Mouse (Mus musculus): ENCODE data around the gene Cpsf2. TPM values are rescaled to one million over a fixed set of nuclear protein-coding genes. Genes with fewer than 3 reads are reported as not detected.

The Cpsf2 gene
- total and polyA plus RNA-seq, 3 experiments = 3.7 to 13.3 (median 12.3) TPM

GRCm38 (mm10) chr12:102008111-102008977 is 32.6 kb downstream of the Cpsf2 start:
- intact Hi-C loops (cut with DNase I) = no loop called here
- Histone ChIP-seq H3K27ac (no peak overlapping the region), H3K4me3 (no peak overlapping the region), H3K9ac (ENCODE audit: low read depth, low read length) (no peak overlapping the region), H3K36me3 (ENCODE audit: control insufficient read depth, insufficient read depth, low read length) (no peaks in the 10 kb centered on the region; the same call in 1 of the 2 replicates), H3K79me2 (replicated peaks; ENCODE audit: control insufficient read depth, insufficient read depth, low read length) (no peaks in the 10 kb centered on the region; the same call in 1 of the 2 replicates), H3K4me1 (ENCODE audit: control insufficient read depth, insufficient read depth, low read length) (no peaks in the 10 kb centered on the region), H3K27me3 (ENCODE audit: control insufficient read depth, insufficient read depth, low read length) (no peaks in the 10 kb centered on the region)
- WGBS = 87% methylated on average over 16 of the region's 16 CpGs
- TF ChIP-seq POLR2A (IDR thresholded peaks at IDR 0.05; ENCODE audit: insufficient read depth, low read depth, low read length) (no peak), EP300 (IDR thresholded peaks at IDR 0.05; ENCODE audit: insufficient read depth, low read depth, low read length) (no peak), CTCF (IDR thresholded peaks at IDR 0.05) (no peak)
- DNase-seq = no peak

- Histone ChIP-seq H3K9ac (ENCODE audit: low read depth, low read length) (no peak overlapping the region), H3K27ac (no peak overlapping the region), H3K27me3 (ENCODE audit: control insufficient read depth, insufficient read depth, low read length) (no peaks in the 10 kb centered on the region), H3K79me2 (replicated peaks; ENCODE audit: control insufficient read depth, insufficient read depth, low read length) (no peaks in the 10 kb centered on the region; the same call in 1 of the 2 replicates), H3K4me3 (no peak overlapping the region), H3K4me1 (ENCODE audit: control insufficient read depth, insufficient read depth, low read length) (no peaks in the 10 kb centered on the region), H3K36me3 (ENCODE audit: control insufficient read depth, insufficient read depth, low read length) (no peaks in the 10 kb centered on the region)
- DNase-seq = no peak
- WGBS = 91% methylated on average over 6 of the region's 6 CpGs
- intact Hi-C loops (cut with DNase I) = no loop called here
- TF ChIP-seq POLR2A (IDR thresholded peaks at IDR 0.05; ENCODE audit: insufficient read depth, low read depth, low read length) (no peak), EP300 (IDR thresholded peaks at IDR 0.05; ENCODE audit: insufficient read depth, low read depth, low read length) (no peak), CTCF (IDR thresholded peaks at IDR 0.05) (peak; percentile 44)
Observed at GRCm38 (mm10) chr12:102009551-102009950, 33.8 kb downstream of the Cpsf2 start.

- 50% methylated on average over 5 of the region's 5 CpGs for WGBS
- no peaks in the 10 kb centered on the region for H3K4me1 ChIP-seq (ENCODE audit: control insufficient read depth, insufficient read depth, low read length)
- TF ChIP-seq CTCF (IDR thresholded peaks at IDR 0.05) (no peak), POLR2A (IDR thresholded peaks at IDR 0.05; ENCODE audit: insufficient read depth, low read depth, low read length) (no peak), EP300 (IDR thresholded peaks at IDR 0.05; ENCODE audit: insufficient read depth, low read depth, low read length) (no peak)
- H3K9ac ChIP-seq (ENCODE audit: low read depth, low read length) = no peak overlapping the region
- no peaks in the 10 kb centered on the region for H3K36me3 ChIP-seq (ENCODE audit: control insufficient read depth, insufficient read depth, low read length)
- H3K79me2 ChIP-seq (replicated peaks; ENCODE audit: control insufficient read depth, insufficient read depth, low read length) = no peaks in the 10 kb centered on the region
- intact Hi-C loops (cut with DNase I) = no loop called here
- no peak for DNase-seq
- H3K27ac ChIP-seq = no peak overlapping the region
- no peak overlapping the region for H3K4me3 ChIP-seq
- no peaks in the 10 kb centered on the region for H3K27me3 ChIP-seq (ENCODE audit: control insufficient read depth, insufficient read depth, low read length)
Observed at GRCm38 (mm10) chr12:102014411-102014810, 38.6 kb downstream of the Cpsf2 start.

- Histone ChIP-seq H3K4me3 (no peak overlapping the region), H3K79me2 (replicated peaks; ENCODE audit: control insufficient read depth, insufficient read depth, low read length) (no peaks in the 10 kb centered on the region), H3K9ac (ENCODE audit: low read depth, low read length) (no peak overlapping the region), H3K36me3 (ENCODE audit: control insufficient read depth, insufficient read depth, low read length) (no peaks in the 10 kb centered on the region), H3K4me1 (ENCODE audit: control insufficient read depth, insufficient read depth, low read length) (no peaks in the 10 kb centered on the region), H3K27me3 (ENCODE audit: control insufficient read depth, insufficient read depth, low read length) (no peaks in the 10 kb centered on the region), H3K27ac (no peak overlapping the region)
- DNase-seq = no peak
- intact Hi-C loops (cut with DNase I) = no loop called here
- no peak for TF ChIP-seq POLR2A (IDR thresholded peaks at IDR 0.05; ENCODE audit: insufficient read depth, low read depth, low read length)
- TF ChIP-seq CTCF (IDR thresholded peaks at IDR 0.05) = no peak
- TF ChIP-seq EP300 (IDR thresholded peaks at IDR 0.05; ENCODE audit: insufficient read depth, low read depth, low read length) = no peak
- WGBS = 91% methylated on average over 6 of the region's 6 CpGs
Observed at GRCm38 (mm10) chr12:102015127-102015526, 39.3 kb downstream of the Cpsf2 start.

GRCm38 (mm10) chr12:102021923-102022322 is 46.1 kb downstream of the Cpsf2 start:
- 81% methylated on average over 6 of the region's 6 CpGs for WGBS
- H3K4me1 ChIP-seq (ENCODE audit: control insufficient read depth, insufficient read depth, low read length) = no peaks in the 10 kb centered on the region
- H3K27ac ChIP-seq = no peak overlapping the region
- no peaks in the 10 kb centered on the region for H3K36me3 ChIP-seq (ENCODE audit: control insufficient read depth, insufficient read depth, low read length)
- no peak for DNase-seq
- TF ChIP-seq CTCF (IDR thresholded peaks at IDR 0.05) (no peak), POLR2A (IDR thresholded peaks at IDR 0.05; ENCODE audit: insufficient read depth, low read depth, low read length) (no peak), EP300 (IDR thresholded peaks at IDR 0.05; ENCODE audit: insufficient read depth, low read depth, low read length) (no peak)
- intact Hi-C loops (cut with DNase I) = no loop called here
- H3K27me3 ChIP-seq (ENCODE audit: control insufficient read depth, insufficient read depth, low read length) = no peaks in the 10 kb centered on the region; the same call in 1 of the 2 replicates
- H3K79me2 ChIP-seq (replicated peaks; ENCODE audit: control insufficient read depth, insufficient read depth, low read length) = no peaks in the 10 kb centered on the region
- H3K4me3 ChIP-seq = no peak overlapping the region
- H3K9ac ChIP-seq (ENCODE audit: low read depth, low read length) = no peak overlapping the region

- no peaks in the 10 kb centered on the region for H3K4me1 ChIP-seq (ENCODE audit: control insufficient read depth, insufficient read depth, low read length)
- no peak overlapping the region for H3K4me3 ChIP-seq
- no peak for TF ChIP-seq EP300 (IDR thresholded peaks at IDR 0.05; ENCODE audit: insufficient read depth, low read depth, low read length)
- TF ChIP-seq CTCF (IDR thresholded peaks at IDR 0.05) = no peak
- no peaks in the 10 kb centered on the region for H3K79me2 ChIP-seq (replicated peaks; ENCODE audit: control insufficient read depth, insufficient read depth, low read length)
- no peaks in the 10 kb centered on the region for H3K27me3 ChIP-seq (ENCODE audit: control insufficient read depth, insufficient read depth, low read length)
- no peak overlapping the region for H3K9ac ChIP-seq (ENCODE audit: low read depth, low read length)
- no peak overlapping the region for H3K27ac ChIP-seq
- DNase-seq = no peak
- H3K36me3 ChIP-seq (ENCODE audit: control insufficient read depth, insufficient read depth, low read length) = no peaks in the 10 kb centered on the region
- intact Hi-C loops (cut with DNase I) = no loop called here
- 57% methylated on average over 7 of the region's 7 CpGs for WGBS
Observed at GRCm38 (mm10) chr12:102029184-102029583, 53.4 kb downstream of the Cpsf2 start.

Data from heart, adult 2 months (tissue).